Mouse (Mus musculus) intestine, embryonic 14.5 days (tissue): Measurements from ENCODE around the gene 4931406C07Rik. TPM values are rescaled to one million over a fixed set of nuclear protein-coding genes. Genes with fewer than 3 reads are reported as not detected.

Experiments
- ATAC-seq: fragments of 200-750 bp; cut with Nextera tagmentation; replicated peaks from 2 replicates; pipeline ENCODE4 v1.8.0; 2017; ENCODE audit warnings: low read depth, moderate number of reproducible peaks, moderate TSS enrichment, moderate library complexity; ENCODE audit not compliant: low FRiP score, low TSS enrichment
- DNase-seq: peaks from one replicate; pipeline ENCODE4 v3.0.0-alpha.2; 2018; ENCODE audit warnings: low spot score
- H3K27ac ChIP-seq: fragments of 300-500 bp; sonication (generic); 2 replicates; pipeline ENCODE4 v1.5.1; 2014; ENCODE audit warnings: low read depth, mild to moderate bottlenecking, control low read depth
- H3K27me3 ChIP-seq: fragments of 300-500 bp; sonication (generic); replicated peaks from 2 replicates; pipeline ENCODE4 v1.6.1; 2014; ENCODE audit warnings: low read length, control low read depth; ENCODE audit not compliant: control insufficient read depth, insufficient read depth
- H3K36me3 ChIP-seq: fragments of 300-500 bp; sonication (generic); 2 replicates; pipeline ENCODE4 v1.6.1; 2014; ENCODE audit warnings: low read length, control low read depth; ENCODE audit not compliant: control insufficient read depth, insufficient read depth
- H3K4me1 ChIP-seq: fragments of 300-500 bp; sonication (generic); replicated peaks from 2 replicates; pipeline ENCODE4 v1.6.1; 2014; ENCODE audit warnings: low read length, control low read depth, mixed read lengths; ENCODE audit not compliant: control insufficient read depth, insufficient read depth
- H3K4me2 ChIP-seq: fragments of 300-500 bp; sonication (generic); 2 replicates; pipeline ENCODE4 v1.6.1; 2014; ENCODE audit warnings: low read length
- H3K4me3 ChIP-seq: fragments of 300-500 bp; sonication (generic); 2 replicates; pipeline ENCODE4 v1.5.1; 2014; ENCODE audit warnings: low read depth, low read length, control low read depth, mixed read lengths
- H3K9ac ChIP-seq: fragments of 300-500 bp; sonication (generic); 2 replicates; pipeline ENCODE4 v1.6.1; 2014; ENCODE audit warnings: mild to moderate bottlenecking, low read length
- H3K9me3 ChIP-seq: fragments of 300-500 bp; sonication (generic); 2 replicates; pipeline ENCODE4 v1.6.1; 2016; ENCODE audit warnings: low read length, control low read depth; ENCODE audit not compliant: control insufficient read depth
- WGBS: fragments of 180-500 bp; shearing (Covaris S2); extraction: QIAGEN DNeasy Blood & Tissue Kit; methylation state at CpG from one replicate; pipeline ENCODE4 v1.1.7; 2014; 5-methylcytosine and 5-hydroxymethylcytosine counted together
- polyA plus RNA-seq: library from polyadenylated mRNA; unstranded; fragments of >200 nt; fragmentation: Nextera tagmentation; extraction: Ambion mirVana; gene quantifications from 2 replicates; pipeline ENCODE4 v1.2.1, GENCODE M21; 2014

The 4931406C07Rik gene
- polyA plus RNA-seq, 1 experiment from 2014 or later = 8.3 TPM

DNA sequence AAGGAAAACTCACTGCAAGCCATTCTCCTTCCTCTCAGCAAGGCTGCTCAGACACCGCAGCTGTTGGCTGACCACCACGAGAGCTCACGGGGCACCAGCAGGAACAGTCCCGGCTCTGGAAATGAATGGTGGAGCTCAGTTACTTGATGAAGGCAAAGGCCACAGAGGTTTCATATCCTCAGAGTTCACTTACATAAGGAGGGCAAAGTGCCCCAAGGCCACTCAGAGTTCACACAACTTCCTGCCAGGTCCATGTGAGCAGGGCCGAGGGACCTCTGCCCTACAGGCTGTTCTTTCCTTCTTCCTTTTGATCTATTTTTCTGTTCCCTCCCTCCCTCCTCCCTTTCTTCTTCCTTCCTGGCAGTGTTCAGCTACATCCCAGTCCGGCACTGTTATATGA lies 4.8 kb downstream of the 4931406C07Rik start:
- H3K9ac ChIP-seq = peak overlapping the region; percentile 18; the same call in 1 of the 2 replicates
- peak; percentile 61 for DNase-seq
- ATAC-seq = no peak
- 27% methylated on average over 6 of the region's 6 CpGs for WGBS
- H3K4me3 ChIP-seq = no peak overlapping the region
- H3K4me2 ChIP-seq = peak overlapping the region; percentile 34
- H3K9me3 ChIP-seq = no peaks in the 10 kb centered on the region
- H3K27ac ChIP-seq = peak overlapping the region; percentile 82
- no peaks in the 10 kb centered on the region for H3K36me3 ChIP-seq
- H3K27me3 ChIP-seq = no peaks in the 10 kb centered on the region
- peaks cover 6% of the 10 kb centered on the region; the same call in 1 of the 2 replicates for H3K4me1 ChIP-seq

DNA sequence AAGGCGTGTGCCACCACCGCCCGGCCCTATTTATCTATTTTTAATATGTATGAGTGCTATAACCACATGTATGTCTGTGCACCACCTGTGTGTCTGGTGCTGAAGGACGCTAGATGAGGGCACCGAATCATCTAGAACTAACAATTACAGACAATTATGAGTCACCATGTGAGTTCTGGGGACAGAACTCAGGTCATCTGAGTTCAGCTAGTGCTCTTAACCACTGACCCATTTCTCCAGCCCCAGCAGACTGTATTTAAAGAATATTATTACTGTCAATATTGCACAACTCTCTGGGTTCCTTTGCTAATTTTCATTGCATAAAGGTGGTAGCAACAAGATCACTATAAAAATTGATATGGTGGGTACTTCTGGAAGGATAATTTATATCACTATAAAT lies 6.2 kb downstream of the 4931406C07Rik start:
- Histone ChIP-seq H3K9me3 (no peaks in the 10 kb centered on the region), H3K27ac (no peak overlapping the region), H3K4me1 (peaks cover 6% of the 10 kb centered on the region; the same call in 1 of the 2 replicates), H3K9ac (no peak overlapping the region), H3K27me3 (no peaks in the 10 kb centered on the region), H3K4me3 (no peak overlapping the region), H3K36me3 (no peaks in the 10 kb centered on the region), H3K4me2 (no peak overlapping the region)
- no peak for ATAC-seq
- DNase-seq = no peak
- 92% methylated on average over 5 of the region's 5 CpGs for WGBS

GRCm38 (mm10) chr9:15298451-15298850 lies 7.8 kb downstream of the 4931406C07Rik start:
- no peaks in the 10 kb centered on the region for H3K36me3 ChIP-seq
- H3K9ac ChIP-seq = no peak overlapping the region
- H3K27me3 ChIP-seq = no peaks in the 10 kb centered on the region
- no peak overlapping the region for H3K4me2 ChIP-seq
- no peak overlapping the region for H3K27ac ChIP-seq
- H3K4me3 ChIP-seq = no peak overlapping the region
- DNase-seq (no peak), ATAC-seq (no peak)
- H3K9me3 ChIP-seq = no peaks in the 10 kb centered on the region
- 17% methylated on average over 2 of the region's 2 CpGs for WGBS
- peaks cover 6% of the 10 kb centered on the region; the same call in 1 of the 2 replicates for H3K4me1 ChIP-seq

DNA sequence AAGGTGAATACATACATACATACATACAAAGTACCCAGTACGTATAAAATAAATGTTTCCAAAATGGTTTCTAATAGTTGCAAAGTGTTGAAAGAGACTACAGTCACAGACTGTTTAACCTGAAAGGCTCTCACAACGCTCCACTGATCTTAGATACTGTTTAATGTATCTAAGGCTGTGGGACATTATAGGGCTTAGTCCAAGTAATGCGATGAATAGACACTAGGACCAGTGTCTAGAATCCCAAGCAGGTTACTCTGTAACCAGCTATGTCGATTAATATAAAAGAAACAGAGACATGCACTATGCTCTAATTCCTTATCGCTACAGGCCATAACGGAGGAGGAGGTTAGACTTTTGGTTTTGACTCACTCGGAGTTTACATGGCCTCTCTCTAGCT lies 9.1 kb downstream of the 4931406C07Rik start:
- no peak for ATAC-seq

GRCm38 (mm10) chr9:15289251-15289650 lies 17.0 kb downstream of the 4931406C07Rik start:
- no peak overlapping the region for H3K4me2 ChIP-seq
- no peaks in the 10 kb centered on the region for H3K4me1 ChIP-seq
- ATAC-seq (no peak), DNase-seq (no peak)
- 90% methylated on average over 6 of the region's 6 CpGs for WGBS
- H3K27me3 ChIP-seq = no peaks in the 10 kb centered on the region
- H3K9me3 ChIP-seq = no peaks in the 10 kb centered on the region
- H3K27ac ChIP-seq = no peak overlapping the region
- H3K9ac ChIP-seq = no peak overlapping the region
- H3K4me3 ChIP-seq = no peak overlapping the region
- peaks cover 10% of the 10 kb centered on the region for H3K36me3 ChIP-seq

More for the DNA sequence above, 9.1 kb downstream of the 4931406C07Rik start:
- H3K9me3 ChIP-seq = no peaks in the 10 kb centered on the region
- H3K27me3 ChIP-seq = no peaks in the 10 kb centered on the region
- no peak for DNase-seq
- H3K9ac ChIP-seq = no peak overlapping the region
- no peak overlapping the region for H3K27ac ChIP-seq
- no peaks in the 10 kb centered on the region for H3K36me3 ChIP-seq
- WGBS = 87% methylated on average over 7 of the region's 7 CpGs
- H3K4me1 ChIP-seq = peaks cover 6% of the 10 kb centered on the region; the same call in 1 of the 2 replicates
- H3K4me3 ChIP-seq = no peak overlapping the region
- no peak overlapping the region for H3K4me2 ChIP-seq

GRCm38 (mm10) chr9:15288402-15288801 lies 17.8 kb downstream of the 4931406C07Rik start:
- Histone ChIP-seq H3K27ac (no peak overlapping the region), H3K4me2 (no peak overlapping the region), H3K36me3 (peaks cover 10% of the 10 kb centered on the region), H3K4me3 (no peak overlapping the region), H3K27me3 (no peaks in the 10 kb centered on the region), H3K9ac (no peak overlapping the region), H3K9me3 (no peaks in the 10 kb centered on the region), H3K4me1 (no peaks in the 10 kb centered on the region)
- ATAC-seq (no peak), DNase-seq (no peak)
- 87% methylated on average over 3 of the region's 3 CpGs for WGBS

- WGBS = 59% methylated on average over 6 of the region's 6 CpGs
- H3K9ac ChIP-seq = no peak overlapping the region
- no peaks in the 10 kb centered on the region for H3K27me3 ChIP-seq
- ATAC-seq (no peak), DNase-seq (no peak)
- H3K9me3 ChIP-seq = no peaks in the 10 kb centered on the region
- no peak overlapping the region for H3K27ac ChIP-seq
- H3K4me3 ChIP-seq = no peak overlapping the region
- H3K4me2 ChIP-seq = no peak overlapping the region
- H3K4me1 ChIP-seq = no peaks in the 10 kb centered on the region
- peaks cover 10% of the 10 kb centered on the region for H3K36me3 ChIP-seq
These were observed 18.4 kb downstream of the 4931406C07Rik start for GRCm38 (mm10) chr9:15287846-15288245.

DNA sequence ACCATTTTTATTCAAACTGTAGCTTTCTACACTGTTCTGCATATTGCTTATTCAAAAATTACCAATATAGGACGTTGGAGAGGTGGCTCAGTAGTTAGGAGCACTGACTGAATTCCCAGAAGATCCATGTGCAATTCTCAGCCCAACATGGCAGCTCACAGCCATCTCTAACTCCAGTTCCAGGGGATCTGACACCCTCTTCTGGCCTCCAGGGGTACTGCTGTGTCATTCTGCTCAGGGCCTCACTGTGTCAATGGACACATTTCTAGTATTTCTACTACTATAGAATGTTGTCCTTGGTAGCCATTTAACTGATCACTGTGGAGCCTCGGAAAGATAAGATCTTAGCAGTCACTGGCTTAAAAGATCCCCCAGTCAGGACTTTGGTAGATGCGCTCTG lies 20.8 kb downstream of the 4931406C07Rik start:
- DNase-seq (no peak), ATAC-seq (no peak)
- no peak overlapping the region for H3K27ac ChIP-seq
- H3K9ac ChIP-seq = no peak overlapping the region
- no peak overlapping the region for H3K4me2 ChIP-seq
- peaks cover 4% of the 10 kb centered on the region for H3K4me1 ChIP-seq
- H3K4me3 ChIP-seq = no peak overlapping the region
- no peaks in the 10 kb centered on the region for H3K27me3 ChIP-seq
- no peaks in the 10 kb centered on the region for H3K9me3 ChIP-seq
- H3K36me3 ChIP-seq = peaks cover 8% of the 10 kb centered on the region
- WGBS = 63% methylated on average over 3 of the region's 3 CpGs

DNA sequence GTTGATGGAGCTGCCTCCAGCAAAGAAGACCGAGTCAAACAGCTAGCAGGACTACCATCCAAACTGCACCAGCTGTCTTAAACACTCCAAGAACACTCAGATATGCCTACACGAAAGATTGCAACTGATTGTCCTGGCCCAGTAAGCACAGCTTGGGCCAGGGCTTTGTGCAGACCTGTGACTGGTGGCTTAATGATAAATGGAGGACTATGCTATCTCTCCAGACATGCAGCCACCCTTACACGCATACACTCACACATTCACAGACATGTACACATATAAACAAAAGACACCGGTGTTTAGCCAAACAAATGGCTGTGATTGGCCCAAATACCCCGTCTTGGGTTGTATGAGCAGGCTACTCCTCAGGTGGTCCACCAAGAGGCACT lies 25.8 kb downstream of the 4931406C07Rik start:
- H3K4me1 ChIP-seq = peaks cover 9% of the 10 kb centered on the region
- H3K27me3 ChIP-seq = no peaks in the 10 kb centered on the region
- DNase-seq (no peak), ATAC-seq (peak; percentile 24)
- 34% methylated on average over 5 of the region's 5 CpGs for WGBS
- H3K4me3 ChIP-seq = peak overlapping the region; percentile 99
- H3K27ac ChIP-seq = peak overlapping the region; percentile 29; the same call in 1 of the 2 replicates
- peak overlapping the region; percentile 77 for H3K4me2 ChIP-seq
- H3K36me3 ChIP-seq = peaks cover 24% of the 10 kb centered on the region
- peak overlapping the region; percentile 94 for H3K9ac ChIP-seq
- no peaks in the 10 kb centered on the region for H3K9me3 ChIP-seq
